Mouse (Mus musculus) intestine, embryonic 14.5 days (tissue): ENCODE data around the gene Hddc3. TPM values are rescaled to one million over a fixed set of nuclear protein-coding genes. Genes with fewer than 3 reads are reported as not detected.

Source experiments
- polyA plus RNA-seq: library from polyadenylated mRNA; unstranded; fragments of >200 nt; fragmentation: Nextera tagmentation; extraction: Ambion mirVana; gene quantifications from 2 replicates; pipeline ENCODE4 v1.2.1, GENCODE M21; 2014

Hddc3 gene
- polyA plus RNA-seq, 1 experiment from 2014 or later: 19.8 TPM

Other genes with a start within 250 kb of the Hddc3 start
- 603 and 627 TPM in 2 replicates for gene Idh2, start 227.7 kb upstream of the Hddc3 start, polyA plus RNA-seq
- gene Sema4b, start 156.3 kb upstream of the Hddc3 start, polyA plus RNA-seq: 15.1 and 15.9 TPM in 2 replicates
- 129 and 156 TPM in 2 replicates for gene Cib1, start 110.3 kb upstream of the Hddc3 start, polyA plus RNA-seq
- gene Gdpgp1, start 110.2 kb upstream of the Hddc3 start, polyA plus RNA-seq: 4.4 and 4.5 TPM in 2 replicates
- gene Ttll13, start 96.7 kb upstream of the Hddc3 start, polyA plus RNA-seq: 0.56 and 0.66 TPM in 2 replicates
- gene Ngrn, start 81.9 kb upstream of the Hddc3 start, polyA plus RNA-seq: 51.1 and 51.4 TPM in 2 replicates
- gene Vps33b, start 73.5 kb upstream of the Hddc3 start, polyA plus RNA-seq: 11.4 and 16.6 TPM in 2 replicates
- 149 and 157 TPM in 2 replicates for gene Prc1, start 48.7 kb upstream of the Hddc3 start, polyA plus RNA-seq
- 13.5 and 14.4 TPM in 2 replicates for gene Rccd1, start 18.6 kb upstream of the Hddc3 start, polyA plus RNA-seq
- 29.9 and 34.2 TPM in 2 replicates for gene Unc45a, start 2.1 kb upstream of the Hddc3 start, polyA plus RNA-seq
- gene Man2a2, start 28.3 kb downstream of the Hddc3 start, polyA plus RNA-seq: 17.4 and 18.8 TPM in 2 replicates
- gene Fes, start 44.8 kb downstream of the Hddc3 start, polyA plus RNA-seq: 8.0 and 10.1 TPM in 2 replicates
- 10.3 and 10.6 TPM in 2 replicates for gene Furin, start 62.3 kb downstream of the Hddc3 start, polyA plus RNA-seq
- 23.3 and 29.1 TPM in 2 replicates for gene Blm, start 192.0 kb downstream of the Hddc3 start, polyA plus RNA-seq